ENCODE assay signal across 15 mouse cellular contexts in genomic region chr2:53256982-53257381, GRCm38 (mm10).
"Had no signal": no experiment of that assay in that cellular context is flagged by ENCODE, and none has a peak within 500 bp of the region (broad histone marks: within the 10 kb centered on the region; RNA-seq: fewer than 3 reads in every experiment).

No protein-coding gene starts in this region.

- H3K27ac ChIP-seq: kidney, postnatal 0 days; limb, embryonic 15.5 days; liver, embryonic 12.5 days; midbrain, embryonic 10.5 days; neural tube, embryonic 15.5 days; stomach, embryonic 15.5 days had no signal

- DNase-seq: kidney, adult 11 months; kidney, adult 9 months; kidney, postnatal 4 days; lung, embryonic 14.5 days; lung, postnatal 10 days; lung, postnatal 4 days; midbrain, embryonic 14.5 days; thymus, postnatal 36 days had no signal

- H3K9ac ChIP-seq: limb, embryonic 15.5 days; liver, embryonic 12.5 days; lung, embryonic 14.5 days; neural tube, embryonic 15.5 days; stomach, embryonic 15.5 days had no signal

- ATAC-seq: liver, embryonic 12.5 days had no signal

- H3K27me3 ChIP-seq: limb, embryonic 15.5 days; liver, embryonic 12.5 days; neural tube, embryonic 15.5 days; stomach, embryonic 15.5 days had no signal

- H3K9me3 ChIP-seq: limb, embryonic 15.5 days; liver, embryonic 12.5 days; midbrain, embryonic 10.5 days; neural tube, embryonic 15.5 days; stomach, embryonic 15.5 days had no signal

- H3K36me3 ChIP-seq: limb, embryonic 15.5 days; liver, embryonic 12.5 days; midbrain, embryonic 10.5 days; neural tube, embryonic 15.5 days; stomach, embryonic 15.5 days had no signal

- H3K4me1 ChIP-seq: limb, embryonic 15.5 days; liver, embryonic 12.5 days; midbrain, embryonic 10.5 days; neural tube, embryonic 15.5 days; stomach, embryonic 15.5 days had no signal

- H3K4me2 ChIP-seq: limb, embryonic 15.5 days; liver, embryonic 12.5 days; lung, embryonic 14.5 days; neural tube, embryonic 15.5 days; stomach, embryonic 15.5 days had no signal

- H3K4me3 ChIP-seq: limb, embryonic 15.5 days; liver, embryonic 12.5 days; midbrain, embryonic 10.5 days; myocyte; neural tube, embryonic 15.5 days; stomach, embryonic 15.5 days had no signal
